Mouse (Mus musculus) layer of hippocampus, adult 6 months (tissue): ENCODE results near the gene Cd209b. TPM values are rescaled to one million over a fixed set of nuclear protein-coding genes. Genes with fewer than 3 reads are reported as not detected.

Experiments used
- long read RNA-seq, 2 experiments: library from polyadenylated mRNA; unstranded; transcript quantifications; one replicate each; pipeline ENCODE4 v2.0.0; 2019 to 2020
- polyA plus RNA-seq: library from polyadenylated mRNA; unstranded; fragments of <200 nt; fragmentation: Nextera tagmentation; gene quantifications from 2 replicates; pipeline ENCODE4 v1.2.3, GENCODE M21; 2021

Cd209b gene
- polyA plus RNA-seq, result 0.26 and 0.70 TPM in 2 replicates
- long read RNA-seq, experiment 1, result 0 reads
- long read RNA-seq, experiment 2, partial matches to known transcripts, result 0 of 1 reads
- long read RNA-seq, experiment 2, other reads (novel, unspliced or antisense), result 0 of 1 reads

GRCm38 (mm10) chr8:3926744-3927143, at the start of gene Cd209b:
Gene Cd209b (minus strand): TSS chr8:3926844.

GRCm38 (mm10) chr8:3954646-3955045, 28.0 kb upstream of the Cd209b start, which contains the start of gene Cd209c:
Gene Cd209c (minus strand): TSS chr8:3954746.

GRCm38 (mm10) chr8:3878455-3878854, 48.2 kb downstream of the Cd209b start, which contains the start of gene Cd209d:
Gene Cd209d (minus strand): TSS chr8:3878555.

Other genes starting within 250 kb of the Cd209b start
- 0.09 TPM in 1 of 2 replicates, not detected in the other for gene Fcer2a, start 232.7 kb downstream of the Cd209b start, polyA plus RNA-seq
- gene Clec4g, start 206.2 kb downstream of the Cd209b start, polyA plus RNA-seq, result not detected in 2 replicates
- 0.79 and 2.1 TPM in 2 replicates for gene Cd209a, start 177.9 kb downstream of the Cd209b start, polyA plus RNA-seq
- not detected in 2 replicates for gene Cd209e, start 72.5 kb downstream of the Cd209b start, polyA plus RNA-seq
- not detected in 2 replicates for gene Cd209d, start 48.3 kb downstream of the Cd209b start, polyA plus RNA-seq
- not detected in 2 replicates for gene Cd209c, start 27.9 kb upstream of the Cd209b start, polyA plus RNA-seq
- 1.2 and 2.2 TPM in 2 replicates for gene Cd209f, start 179.0 kb upstream of the Cd209b start, polyA plus RNA-seq
- gene Cd209g, start 207.3 kb upstream of the Cd209b start, polyA plus RNA-seq, result 0.28 and 0.43 TPM in 2 replicates
- gene Evi5l, start 239.7 kb upstream of the Cd209b start, polyA plus RNA-seq, result 19.8 and 23.8 TPM in 2 replicates